Mouse (Mus musculus) liver, embryonic 14.5 days (tissue): Measurements from ENCODE around the gene Ankrd66. TPM values are rescaled to one million over a fixed set of nuclear protein-coding genes. Genes with fewer than 3 reads are reported as not detected.
"Not testable (repeated sequence)": the region's sequence is repeated elsewhere in the genome, so short reads cannot be mapped to it uniquely, and the experiment has no call there.

Experiments used
- ATAC-seq: fragments of 200-750 bp; cut with Nextera tagmentation; 2 replicates; pipeline ENCODE4 v1.8.0; 2017; ENCODE audit warnings: moderate number of reproducible peaks, mild to moderate bottlenecking, moderate library complexity; ENCODE audit not compliant: insufficient read depth
- DNase-seq, 3 experiments: peaks; one replicate each; pipeline ENCODE4 v3.0.0-alpha.2; 2012 to 2013; ENCODE audit warnings: low read depth in 3 of 3, low spot score in 3 of 3
- H3K27ac ChIP-seq: fragments of 300-500 bp; sonication (generic); 2 replicates; pipeline ENCODE4 v1.5.1; 2014; ENCODE audit warnings: moderate library complexity, mild to moderate bottlenecking, control low read depth, inconsistent platforms
- H3K27me3 ChIP-seq: fragments of 300-500 bp; sonication (generic); 2 replicates; pipeline ENCODE4 v1.6.1; 2014; ENCODE audit warnings: mild to moderate bottlenecking, low read length, moderate library complexity; ENCODE audit not compliant: control insufficient read depth, insufficient read depth
- H3K36me3 ChIP-seq: fragments of 300-500 bp; sonication (generic); replicated peaks from 2 replicates; pipeline ENCODE4 v1.6.1; 2014; ENCODE audit warnings: low read depth; ENCODE audit not compliant: control insufficient read depth, insufficient read depth
- H3K4me1 ChIP-seq, 2 experiments: fragments of 200-500 bp in 1 of 2; fragments of 300-500 bp in 1 of 2; sonication (generic) in 1 of 2; replicated peaks; 2 replicates each; pipeline ENCODE4 v1.6.1; 2012 to 2014; ENCODE audit warnings: antibody characterized with exemption in 1 of 2, inconsistent platforms in 1 of 2, low read length in 1 of 2; ENCODE audit not compliant: control insufficient read depth in 2 of 2, insufficient read depth in 2 of 2
- H3K4me2 ChIP-seq: fragments of 300-500 bp; sonication (generic); 2 replicates; pipeline ENCODE4 v1.6.1; 2014; ENCODE audit warnings: low read depth, mild to moderate bottlenecking, control low read depth, moderate library complexity
- H3K4me3 ChIP-seq, 2 experiments: fragments of 200-500 bp in 1 of 2; fragments of 300-500 bp in 1 of 2; sonication (generic) in 1 of 2; 2 replicates each; pipeline ENCODE4 v1.5.1; 2012 to 2014; ENCODE audit warnings: low read depth in 2 of 2, low read length in 2 of 2, mild to moderate bottlenecking in 2 of 2, control low read depth in 1 of 2, inconsistent platforms in 1 of 2, moderate library complexity in 1 of 2; ENCODE audit not compliant: insufficient read depth in 1 of 2
- H3K9ac ChIP-seq: fragments of 300-500 bp; sonication (generic); replicated peaks from 2 replicates; pipeline ENCODE4 v1.6.1; 2014; ENCODE audit warnings: mild to moderate bottlenecking, control low read depth, moderate library complexity
- H3K9me3 ChIP-seq: fragments of 300-500 bp; sonication (generic); 2 replicates; pipeline ENCODE4 v1.6.1; 2016; ENCODE audit warnings: low read length, mixed read lengths; ENCODE audit not compliant: control insufficient read depth
- CTCF ChIP-seq: IDR thresholded peaks from 2 replicates; pipeline ENCODE4 v1.5.1; 2016; ENCODE audit warnings: antibody characterized with exemption, low read depth, control low read depth
- EP300 ChIP-seq: IDR thresholded peaks from 2 replicates; pipeline ENCODE4 v1.6.1; 2016; ENCODE audit warnings: antibody characterized with exemption, low read depth
- WGBS: fragments of 180-500 bp; shearing (Covaris S2); extraction: QIAGEN DNeasy Blood & Tissue Kit; methylation state at CpG from one replicate; pipeline ENCODE4 v1.1.7; 2014; ENCODE audit not compliant: insufficient replicate concordance; 5-methylcytosine and 5-hydroxymethylcytosine counted together
- polyA plus RNA-seq, 2 experiments: library from polyadenylated mRNA; depleted of rRNA in 1 of 2; stranded (reverse) in 1 of 2; unstranded in 1 of 2; fragments of >200 nt; fragmentation: Nextera tagmentation in 1 of 2; extraction: Ambion mirVana in 1 of 2; gene quantifications; 2 replicates each; pipeline versions ENCODE4 v1.2.1 to v1.2.3; 2012 to 2014

Gene Ankrd66
- polyA plus RNA-seq, 2 experiments: 0.07 TPM; not detected in 1

DNA sequence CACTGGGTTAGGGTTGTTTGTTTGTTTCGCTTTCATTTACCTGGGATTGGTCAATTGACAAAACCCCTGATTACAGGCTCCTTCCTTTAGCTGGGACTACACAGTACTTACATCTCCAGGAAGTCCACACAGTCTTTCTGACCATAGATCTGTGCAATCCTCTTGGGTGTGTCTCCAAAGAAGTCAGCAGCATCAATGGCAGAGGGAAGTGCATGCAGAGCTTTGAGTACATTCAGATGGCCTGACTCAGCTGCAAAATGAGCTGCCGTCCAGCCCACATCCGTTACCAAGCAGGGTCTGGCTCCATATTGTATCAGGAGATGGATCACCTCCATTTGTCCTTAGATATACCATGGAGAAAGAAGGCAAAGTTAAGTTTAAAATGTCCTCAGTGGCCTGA lies 4.7 kb downstream of the Ankrd66 start:
- no peaks in the 10 kb centered on the region for H3K9me3 ChIP-seq
- 58% methylated on average over 3 of the region's 3 CpGs for WGBS
- H3K27me3 ChIP-seq: no peaks in the 10 kb centered on the region
- H3K4me1 ChIP-seq: no peaks in the 10 kb centered on the region; a peak in 2 of 4 replicates
- DNase-seq (no peak), ATAC-seq (no peak)
- H3K27ac ChIP-seq: no peak overlapping the region
- TF ChIP-seq CTCF (no peak), EP300 (no peak)
- H3K36me3 ChIP-seq: no peaks in the 10 kb centered on the region
- H3K4me2 ChIP-seq: no peak overlapping the region
- no peak overlapping the region for H3K4me3 ChIP-seq
- H3K9ac ChIP-seq: no peak overlapping the region

DNA sequence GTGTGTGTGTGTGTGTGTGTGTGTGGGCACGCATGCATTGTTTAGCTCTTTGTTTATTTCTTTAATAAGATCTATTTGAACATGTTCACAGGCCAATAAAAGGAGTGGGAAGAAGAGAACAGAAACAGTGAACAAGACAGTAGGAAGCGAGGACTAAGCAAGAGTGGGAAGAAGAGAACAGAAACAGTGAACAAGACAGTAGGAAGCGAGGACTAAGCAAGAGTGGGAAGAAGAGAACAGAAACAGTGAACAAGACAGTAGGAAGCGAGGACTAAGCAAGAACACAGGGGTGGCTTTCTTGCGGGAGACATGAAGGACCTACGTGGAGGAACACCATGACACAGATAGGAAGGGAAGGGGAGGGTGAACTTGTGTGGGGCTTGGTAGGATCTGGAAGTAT lies 6.6 kb downstream of the Ankrd66 start:
- DNase-seq, H3K9ac ChIP-seq, H3K9me3 ChIP-seq, H3K4me1 ChIP-seq, ATAC-seq, H3K4me2 ChIP-seq, H3K4me3 ChIP-seq, H3K36me3 ChIP-seq, H3K27me3 ChIP-seq, H3K27ac ChIP-seq: not testable (repeated sequence)
- WGBS: 53% methylated on average over 6 of the region's 6 CpGs

DNA sequence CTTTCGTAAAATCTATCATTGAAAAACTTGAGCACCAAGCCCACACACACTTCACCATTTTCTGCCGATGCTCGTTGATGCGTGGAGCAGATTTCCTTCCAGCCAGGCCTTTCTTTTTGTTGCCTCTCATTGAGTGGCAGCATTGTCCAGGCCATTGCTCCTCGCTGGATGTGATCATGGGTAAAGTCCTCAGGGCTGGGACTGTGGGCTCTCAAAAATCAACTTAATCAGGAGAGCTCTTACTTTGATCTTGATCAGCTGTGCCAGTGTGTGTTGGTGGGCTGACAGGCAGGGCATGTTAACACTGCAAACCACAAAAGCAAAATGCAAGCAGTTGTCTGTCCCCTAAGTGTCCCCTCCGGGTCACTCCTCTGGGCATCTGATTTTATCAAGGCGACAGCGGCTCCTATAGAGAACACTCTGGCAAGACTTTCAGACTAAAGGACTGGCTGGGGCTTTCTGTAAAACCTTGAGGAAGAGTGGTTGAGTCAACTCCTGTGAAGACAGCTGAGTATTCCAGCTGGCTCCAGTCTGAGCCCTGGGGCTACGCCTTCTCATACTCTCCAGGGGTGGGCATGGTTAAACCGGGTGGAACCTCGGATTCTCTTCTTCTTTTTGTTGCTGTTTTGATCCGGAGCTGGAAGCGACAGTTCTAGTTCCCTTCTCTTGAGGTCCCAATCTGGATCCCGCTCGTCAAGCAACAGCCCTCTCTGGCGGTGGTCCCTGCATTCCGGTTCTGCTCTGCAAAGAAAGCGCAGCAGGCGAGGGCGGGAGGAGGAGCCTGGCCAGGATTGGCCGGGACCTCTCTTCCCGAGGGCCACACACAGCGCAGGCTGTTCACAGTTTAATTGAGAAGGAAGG lies 8.8 kb downstream of the Ankrd66 start:
- Histone ChIP-seq H3K4me3 (no peak overlapping the region; a peak in 1 of 4 replicates), H3K9ac (no peak overlapping the region), H3K36me3 (no peaks in the 10 kb centered on the region), H3K27me3 (no peaks in the 10 kb centered on the region), H3K9me3 (no peaks in the 10 kb centered on the region), H3K4me2 (peak overlapping the region; percentile 39), H3K4me1 (no peaks in the 10 kb centered on the region; a peak in 2 of 4 replicates), H3K27ac (no peak overlapping the region)
- ATAC-seq: no peak
- no peak for DNase-seq
- TF ChIP-seq EP300 (no peak), CTCF (peak; percentile 22; the same call in 1 of the 2 replicates)
- WGBS: 18% methylated on average over 23 of the region's 23 CpGs

DNA sequence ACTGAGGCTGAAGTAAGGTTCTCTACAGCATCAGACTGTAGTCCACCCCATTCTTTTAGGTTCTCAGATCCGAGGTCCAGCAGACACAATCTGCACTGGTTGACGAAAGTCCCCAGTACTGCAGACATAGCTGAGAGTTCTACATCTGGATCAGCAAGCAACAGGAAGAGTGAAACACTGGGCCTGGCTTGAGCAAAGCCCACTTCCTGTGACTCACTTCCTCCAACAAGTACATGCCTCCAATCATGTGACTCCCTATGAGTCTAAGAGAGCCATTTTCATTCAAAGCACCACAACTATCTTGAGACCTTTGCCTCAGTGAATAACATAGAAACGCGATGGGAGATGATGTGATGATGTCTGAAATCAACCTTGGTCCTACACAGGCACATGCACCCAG lies 12.2 kb downstream of the Ankrd66 start:
- WGBS: 69% methylated on average over 4 of the region's 4 CpGs
- Histone ChIP-seq H3K4me1 (no peaks in the 10 kb centered on the region; a peak in 2 of 4 replicates), H3K27me3 (no peaks in the 10 kb centered on the region), H3K4me3 (no peak overlapping the region), H3K27ac (no peak overlapping the region), H3K9ac (no peak overlapping the region), H3K36me3 (no peaks in the 10 kb centered on the region), H3K9me3 (no peaks in the 10 kb centered on the region), H3K4me2 (no peak overlapping the region)
- DNase-seq (no peak), ATAC-seq (no peak)
- TF ChIP-seq CTCF (no peak), EP300 (no peak)

DNA sequence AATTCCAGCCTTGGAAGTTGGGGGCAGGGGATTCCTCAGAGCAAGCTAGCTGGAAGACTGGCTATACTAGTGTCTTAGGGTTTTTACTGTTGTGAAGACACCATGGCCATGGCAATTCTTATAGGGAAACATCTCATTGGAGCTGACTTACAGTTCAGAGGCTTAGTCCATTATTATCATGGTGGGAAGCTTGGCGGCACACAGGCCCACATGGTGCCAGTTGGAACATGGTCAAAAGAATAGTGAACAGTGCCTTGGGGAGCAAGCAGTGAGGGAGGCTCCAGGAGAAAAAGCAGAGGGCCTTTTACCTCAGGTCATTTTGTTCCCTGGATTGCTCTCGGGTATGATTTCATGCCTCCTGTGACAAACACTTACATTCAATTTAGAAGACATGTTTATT lies 12.9 kb downstream of the Ankrd66 start:
- TF ChIP-seq EP300: no peak
- TF ChIP-seq CTCF: no peak
- WGBS: 69% methylated on average over 2 of the region's 2 CpGs
- no peak overlapping the region for H3K27ac ChIP-seq
- H3K9me3 ChIP-seq: no peaks in the 10 kb centered on the region
- no peaks in the 10 kb centered on the region for H3K27me3 ChIP-seq
- no peak overlapping the region for H3K9ac ChIP-seq
- no peak for ATAC-seq
- no peaks in the 10 kb centered on the region for H3K36me3 ChIP-seq
- H3K4me3 ChIP-seq: no peak overlapping the region
- no peak overlapping the region for H3K4me2 ChIP-seq
- no peak for DNase-seq
- H3K4me1 ChIP-seq: no peaks in the 10 kb centered on the region; a peak in 2 of 4 replicates
